Mouse (Mus musculus) forebrain, embryonic 15.5 days (tissue): ENCODE measurements around the gene Tbc1d7. TPM values are rescaled to one million over a fixed set of nuclear protein-coding genes. Genes with fewer than 3 reads are reported as not detected.

Experiments used
- ATAC-seq: fragments of 200-750 bp; cut with Nextera tagmentation; replicated peaks from 2 replicates; pipeline ENCODE4 v1.8.0; 2017; ENCODE audit warnings: mild to moderate bottlenecking, moderate TSS enrichment, moderate library complexity
- H3K27ac ChIP-seq: fragments of 300-500 bp; sonication (generic); replicated peaks from 2 replicates; pipeline ENCODE4 v1.5.1; 2015; ENCODE audit warnings: mild to moderate bottlenecking, inconsistent platforms
- H3K27me3 ChIP-seq: fragments of 300-500 bp; sonication (generic); 2 replicates; pipeline ENCODE4 v1.6.1; 2015; ENCODE audit warnings: inconsistent platforms
- H3K36me3 ChIP-seq: fragments of 300-500 bp; sonication (generic); 2 replicates; pipeline ENCODE4 v1.6.1; 2015; ENCODE audit warnings: mild to moderate bottlenecking, inconsistent platforms
- H3K4me1 ChIP-seq: fragments of 300-500 bp; sonication (generic); 2 replicates; pipeline ENCODE4 v1.6.1; 2015; ENCODE audit warnings: inconsistent platforms
- H3K4me2 ChIP-seq: fragments of 300-500 bp; sonication (generic); replicated peaks from 2 replicates; pipeline ENCODE4 v1.6.1; 2015; ENCODE audit warnings: mild to moderate bottlenecking, inconsistent platforms
- H3K4me3 ChIP-seq: fragments of 300-500 bp; sonication (generic); 2 replicates; pipeline ENCODE4 v1.5.1; 2015; ENCODE audit warnings: mild to moderate bottlenecking, inconsistent platforms
- H3K9ac ChIP-seq: fragments of 300-500 bp; sonication (generic); replicated peaks from 2 replicates; pipeline ENCODE4 v1.6.1; 2015; ENCODE audit warnings: mild to moderate bottlenecking, inconsistent platforms
- H3K9me3 ChIP-seq: fragments of 300-500 bp; sonication (generic); 2 replicates; pipeline ENCODE4 v1.6.1; 2016; ENCODE audit warnings: inconsistent platforms
- WGBS: fragments of 180-500 bp; shearing (Covaris S2); methylation state at CpG from one replicate; pipeline ENCODE4 v1.1.7; 2015; ENCODE audit warnings: mixed read lengths; 5-methylcytosine and 5-hydroxymethylcytosine counted together
- polyA plus RNA-seq: library from polyadenylated mRNA; unstranded; fragments of >200 nt; fragmentation: Nextera tagmentation; extraction: Ambion mirVana; gene quantifications from 2 replicates; pipeline ENCODE4 v1.2.1, GENCODE M21; 2015

The Tbc1d7 gene
- polyA plus RNA-seq, 1 experiment from 2014 or later = 79.9 TPM

DNA sequence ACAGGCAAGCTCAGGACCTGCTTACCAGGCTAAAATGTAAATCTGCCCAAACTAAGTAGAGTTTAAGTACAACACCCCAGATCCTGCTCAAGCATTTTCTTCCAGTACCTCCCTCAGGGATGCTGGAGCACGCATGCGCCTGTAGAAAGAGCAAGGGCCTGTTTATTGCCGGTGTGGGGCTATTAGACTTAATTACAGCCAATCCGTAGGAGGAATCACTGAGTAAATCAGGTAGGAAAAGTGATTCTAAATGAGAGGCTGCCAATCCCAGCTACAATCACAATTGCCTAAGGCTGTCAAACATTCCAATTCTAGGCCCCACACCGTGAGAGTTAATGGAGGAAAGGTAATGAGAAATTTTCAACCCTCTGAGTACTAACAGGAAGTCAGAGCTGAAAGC lies 13.0 kb downstream of the Tbc1d7 start:
- H3K4me2 ChIP-seq = no peak overlapping the region
- H3K27me3 ChIP-seq = no peaks in the 10 kb centered on the region
- no peak overlapping the region for H3K4me3 ChIP-seq
- no peak for ATAC-seq
- WGBS = 47% methylated on average over 5 of the region's 5 CpGs
- no peaks in the 10 kb centered on the region for H3K4me1 ChIP-seq
- H3K36me3 ChIP-seq = peaks cover 19% of the 10 kb centered on the region
- no peaks in the 10 kb centered on the region for H3K9me3 ChIP-seq
- H3K9ac ChIP-seq = no peak overlapping the region
- no peak overlapping the region for H3K27ac ChIP-seq

DNA sequence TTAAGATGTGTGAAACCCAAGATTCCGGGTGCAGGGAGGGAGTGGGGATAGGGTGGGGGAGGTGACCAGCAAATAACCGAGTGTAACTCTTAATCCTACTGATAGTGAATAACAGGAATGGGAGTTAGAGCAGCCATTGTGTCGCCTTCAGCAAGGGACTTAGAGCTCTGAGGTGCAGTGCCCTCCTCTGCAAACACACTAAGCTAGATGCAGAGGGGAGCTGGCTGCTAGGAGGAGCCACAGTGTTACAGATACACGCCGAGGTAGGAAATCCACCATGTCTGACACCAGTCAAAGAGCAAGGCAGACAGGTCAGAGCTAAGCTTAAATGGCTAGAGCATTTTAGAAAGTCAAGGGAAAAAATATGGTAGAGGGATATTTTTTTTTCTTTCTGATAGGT lies 13.9 kb downstream of the Tbc1d7 start:
- Histone ChIP-seq H3K36me3 (peaks cover 20% of the 10 kb centered on the region), H3K4me1 (no peaks in the 10 kb centered on the region), H3K4me3 (no peak overlapping the region), H3K4me2 (no peak overlapping the region), H3K9ac (no peak overlapping the region), H3K27me3 (no peaks in the 10 kb centered on the region), H3K27ac (no peak overlapping the region), H3K9me3 (no peaks in the 10 kb centered on the region)
- ATAC-seq = no peak
- 36% methylated on average over 5 of the region's 5 CpGs for WGBS

DNA sequence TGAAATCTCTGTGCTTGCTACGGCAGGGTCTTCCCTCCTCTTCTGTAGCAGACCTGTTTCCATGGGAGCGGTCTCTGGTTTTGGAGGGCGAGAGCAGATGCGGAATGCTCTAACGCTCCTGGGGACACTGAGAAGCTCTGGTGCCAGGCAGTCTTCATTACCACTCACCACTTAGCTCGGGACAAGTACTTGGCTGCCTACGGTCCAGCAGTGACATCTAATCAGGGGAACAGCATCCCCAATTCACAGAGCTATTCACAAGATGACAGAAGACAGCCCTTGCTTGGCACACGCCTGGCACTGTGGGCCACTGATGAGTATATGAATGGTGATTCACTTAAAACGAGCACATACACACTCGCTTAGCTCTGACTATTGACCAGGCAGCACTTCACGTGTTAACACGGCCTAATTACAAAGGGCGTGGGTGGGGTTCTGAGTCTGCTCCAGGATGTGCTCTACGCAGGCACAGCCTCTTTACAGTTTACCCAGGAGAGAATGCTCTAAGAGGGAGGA lies 19.2 kb downstream of the Tbc1d7 start:
- peaks cover 27% of the 10 kb centered on the region for H3K36me3 ChIP-seq
- H3K4me3 ChIP-seq = no peak overlapping the region
- WGBS = 85% methylated on average over 14 of the region's 14 CpGs
- no peaks in the 10 kb centered on the region for H3K4me1 ChIP-seq
- ATAC-seq = no peak
- H3K4me2 ChIP-seq = no peak overlapping the region
- no peaks in the 10 kb centered on the region for H3K27me3 ChIP-seq
- H3K9ac ChIP-seq = no peak overlapping the region
- no peaks in the 10 kb centered on the region for H3K9me3 ChIP-seq
- no peak overlapping the region for H3K27ac ChIP-seq

DNA sequence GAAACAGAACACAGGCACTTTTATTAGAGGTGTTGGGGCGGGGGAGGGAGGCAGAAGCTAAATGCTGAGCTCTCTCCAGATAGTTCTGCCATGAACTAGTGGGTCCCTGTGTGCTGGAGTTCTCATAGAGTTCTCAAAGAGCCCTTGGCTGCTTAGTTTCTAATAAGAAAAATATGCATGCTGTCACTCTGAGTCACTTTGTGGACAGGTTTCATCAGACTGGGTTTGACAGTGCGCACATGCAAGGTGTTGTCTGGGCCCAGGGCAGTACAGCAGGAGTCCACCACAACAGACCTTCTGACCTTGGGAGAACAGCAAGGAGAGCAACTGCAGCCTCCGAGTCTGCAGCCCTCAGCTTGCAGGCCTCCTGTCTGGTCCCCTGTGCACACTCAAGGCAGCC lies 21.6 kb downstream of the Tbc1d7 start:
- Histone ChIP-seq H3K36me3 (peaks cover 21% of the 10 kb centered on the region), H3K4me2 (no peak overlapping the region), H3K4me3 (no peak overlapping the region), H3K4me1 (no peaks in the 10 kb centered on the region), H3K9ac (no peak overlapping the region), H3K27ac (no peak overlapping the region), H3K27me3 (no peaks in the 10 kb centered on the region), H3K9me3 (no peaks in the 10 kb centered on the region)
- 84% methylated on average over 3 of the region's 3 CpGs for WGBS
- no peak for ATAC-seq

DNA sequence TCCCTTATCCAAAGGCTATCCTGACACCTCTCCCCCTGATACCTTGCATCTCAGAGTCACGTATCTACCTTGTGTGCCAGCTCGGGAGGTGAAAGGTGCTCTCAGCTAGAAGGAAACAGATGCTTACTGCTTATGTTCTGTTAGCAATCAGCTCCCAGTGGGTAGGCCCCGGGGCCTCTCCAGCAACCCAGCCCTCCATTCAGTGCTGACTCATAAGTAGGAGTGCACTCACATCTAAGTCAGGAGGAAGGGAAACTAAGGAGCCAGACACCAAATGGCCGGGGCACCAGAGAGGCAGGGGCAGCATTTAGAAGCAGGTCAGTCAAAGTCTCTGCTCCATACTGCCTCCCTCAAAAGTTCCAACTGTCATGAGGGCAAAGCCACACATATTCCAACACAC lies 22.6 kb downstream of the Tbc1d7 start:
- H3K27ac ChIP-seq = no peak overlapping the region
- H3K27me3 ChIP-seq = no peaks in the 10 kb centered on the region
- H3K36me3 ChIP-seq = peaks cover 12% of the 10 kb centered on the region
- WGBS = 87% methylated on average over 4 of the region's 4 CpGs
- ATAC-seq = 0 out of 2 replicates have a peak, but pooled peaks have one; percentile 13
- no peaks in the 10 kb centered on the region for H3K4me1 ChIP-seq
- no peaks in the 10 kb centered on the region for H3K9me3 ChIP-seq
- H3K4me3 ChIP-seq = no peak overlapping the region
- H3K9ac ChIP-seq = no peak overlapping the region
- no peak overlapping the region for H3K4me2 ChIP-seq

DNA sequence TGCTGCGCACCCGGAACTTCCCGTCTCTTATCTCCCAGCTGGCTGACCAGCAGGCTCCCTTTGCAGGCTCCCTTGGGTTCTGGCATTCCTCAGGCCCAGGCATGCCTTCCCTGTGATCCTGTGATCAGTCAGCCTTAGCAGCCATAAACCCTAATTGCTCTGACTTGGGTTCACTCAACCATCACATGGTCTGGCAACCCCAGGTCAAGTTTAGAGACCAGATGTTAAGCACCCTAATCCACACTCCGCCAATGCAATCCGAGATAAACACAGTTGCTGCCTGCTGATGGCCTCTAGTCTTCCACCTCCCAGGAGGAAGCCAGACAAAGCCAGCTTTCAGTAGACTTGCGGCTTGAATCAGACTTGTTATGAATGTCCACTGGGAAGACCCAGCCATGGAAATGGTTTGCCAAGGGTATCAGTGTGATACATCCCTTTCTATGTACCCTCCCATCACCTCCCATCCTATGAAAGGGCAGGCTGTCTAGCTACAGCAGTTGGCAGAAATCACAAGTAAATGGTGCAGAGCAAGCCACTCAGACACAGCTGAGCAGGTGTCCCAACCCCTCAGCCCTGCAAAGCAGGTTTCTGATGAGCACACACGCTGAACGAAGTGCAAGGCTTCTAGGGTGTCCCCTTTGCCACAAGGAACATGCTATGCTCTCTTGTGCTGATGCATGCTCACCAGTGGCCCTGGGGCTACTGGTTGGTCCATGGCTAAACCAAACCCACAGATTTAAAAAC lies 24.6 kb downstream of the Tbc1d7 start:
- H3K27ac ChIP-seq = no peak overlapping the region
- WGBS = 82% methylated on average over 8 of the region's 8 CpGs
- no peak overlapping the region for H3K4me3 ChIP-seq
- no peaks in the 10 kb centered on the region for H3K9me3 ChIP-seq
- H3K36me3 ChIP-seq = 0 out of 2 replicates have a peak, but pooled peaks cover 3% of the 10 kb centered on the region
- no peaks in the 10 kb centered on the region for H3K27me3 ChIP-seq
- ATAC-seq = no peak
- H3K4me1 ChIP-seq = no peaks in the 10 kb centered on the region
- H3K9ac ChIP-seq = no peak overlapping the region
- no peak overlapping the region for H3K4me2 ChIP-seq

DNA sequence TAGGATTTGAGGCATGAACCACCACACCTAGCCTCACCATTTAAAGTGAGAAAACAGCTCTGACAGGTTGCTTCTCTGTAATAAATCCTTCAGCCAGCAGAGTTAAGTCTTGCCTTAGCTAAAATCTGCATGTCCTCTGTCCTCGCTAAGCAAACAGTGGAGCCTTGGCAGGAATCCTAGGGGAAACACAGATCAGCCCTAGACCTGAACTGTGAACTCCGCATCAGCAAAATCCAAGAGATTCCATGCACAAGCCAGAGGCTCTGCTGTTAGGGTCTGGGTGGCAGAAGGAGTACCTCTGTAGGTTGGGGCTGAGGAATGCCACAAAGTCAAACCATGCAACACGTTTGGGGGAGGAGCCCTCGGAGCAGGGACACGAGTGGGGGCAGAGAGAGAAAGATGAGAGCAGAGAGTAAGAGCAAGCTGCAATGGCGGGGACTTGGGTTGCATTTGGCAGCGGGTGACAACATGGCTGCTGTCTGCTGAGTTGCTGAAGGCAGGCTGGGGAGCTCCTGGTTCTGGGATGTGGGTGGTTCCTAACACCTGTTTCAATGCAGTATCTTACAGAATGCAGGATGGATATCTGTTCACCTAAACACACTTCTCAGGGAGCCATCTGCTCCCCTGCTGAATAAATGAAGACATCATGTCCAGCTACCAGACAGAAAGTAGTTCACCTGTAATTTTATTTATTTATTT lies 26.4 kb downstream of the Tbc1d7 start:
- Histone ChIP-seq H3K4me2 (no peak overlapping the region), H3K4me3 (no peak overlapping the region), H3K9me3 (no peaks in the 10 kb centered on the region), H3K36me3 (no peaks in the 10 kb centered on the region), H3K4me1 (no peaks in the 10 kb centered on the region), H3K27ac (no peak overlapping the region), H3K27me3 (no peaks in the 10 kb centered on the region), H3K9ac (no peak overlapping the region)
- 80% methylated on average over 7 of the region's 7 CpGs for WGBS
- ATAC-seq = no peak

DNA sequence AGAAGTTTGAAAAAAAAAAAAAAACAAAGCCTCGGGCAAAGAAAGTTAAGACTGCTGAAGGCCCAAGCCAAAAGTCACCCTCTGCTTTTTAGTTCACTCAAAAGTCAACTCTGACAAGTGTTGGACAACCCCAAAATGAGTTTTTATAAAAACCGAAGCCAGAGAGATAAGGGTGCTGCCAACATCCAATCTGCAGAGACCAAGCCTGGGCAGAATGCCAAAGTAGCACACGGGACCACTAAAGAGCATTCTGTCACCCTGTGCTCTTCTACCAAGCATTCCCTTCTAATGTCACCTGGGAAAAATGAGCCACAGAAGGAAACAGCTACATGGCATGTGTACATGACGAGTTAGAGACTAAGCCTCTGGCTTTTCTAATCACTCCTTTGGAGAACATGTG lies 36.8 kb downstream of the Tbc1d7 start:
- H3K4me2 ChIP-seq = no peak overlapping the region
- 50% methylated on average over 4 of the region's 4 CpGs for WGBS
- no peak overlapping the region for H3K9ac ChIP-seq
- no peaks in the 10 kb centered on the region for H3K9me3 ChIP-seq
- H3K4me1 ChIP-seq = peaks cover 3% of the 10 kb centered on the region; the same call in 1 of the 2 replicates
- peaks cover 11% of the 10 kb centered on the region for H3K36me3 ChIP-seq
- no peak for ATAC-seq
- H3K27me3 ChIP-seq = no peaks in the 10 kb centered on the region
- no peak overlapping the region for H3K27ac ChIP-seq
- H3K4me3 ChIP-seq = no peak overlapping the region

DNA sequence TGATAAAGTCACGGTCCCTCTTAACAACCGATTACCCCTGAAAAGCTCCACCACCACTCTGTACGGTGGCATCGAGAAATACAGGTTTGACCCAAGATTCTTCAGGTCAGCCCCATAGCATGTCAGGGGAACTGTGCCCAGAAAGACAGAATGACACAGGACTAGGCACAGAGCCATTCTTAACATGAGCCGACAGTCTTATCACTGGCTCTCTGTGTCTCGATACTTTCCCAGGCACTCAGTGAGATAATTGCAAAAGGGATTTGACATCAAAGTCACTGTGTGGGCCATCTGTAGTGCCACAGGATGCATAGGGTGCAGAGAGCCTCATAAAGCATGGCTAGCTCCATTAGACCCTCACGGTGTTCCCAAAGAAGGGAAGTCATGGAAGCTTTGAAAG lies 37.9 kb downstream of the Tbc1d7 start:
- no peak overlapping the region for H3K9ac ChIP-seq
- no peak overlapping the region for H3K27ac ChIP-seq
- ATAC-seq = no peak
- H3K27me3 ChIP-seq = no peaks in the 10 kb centered on the region
- H3K4me2 ChIP-seq = no peak overlapping the region
- WGBS = 72% methylated on average over 7 of the region's 7 CpGs
- no peaks in the 10 kb centered on the region for H3K9me3 ChIP-seq
- H3K36me3 ChIP-seq = peaks cover 11% of the 10 kb centered on the region
- H3K4me3 ChIP-seq = no peak overlapping the region
- H3K4me1 ChIP-seq = peaks cover 7% of the 10 kb centered on the region; the same call in 1 of the 2 replicates

DNA sequence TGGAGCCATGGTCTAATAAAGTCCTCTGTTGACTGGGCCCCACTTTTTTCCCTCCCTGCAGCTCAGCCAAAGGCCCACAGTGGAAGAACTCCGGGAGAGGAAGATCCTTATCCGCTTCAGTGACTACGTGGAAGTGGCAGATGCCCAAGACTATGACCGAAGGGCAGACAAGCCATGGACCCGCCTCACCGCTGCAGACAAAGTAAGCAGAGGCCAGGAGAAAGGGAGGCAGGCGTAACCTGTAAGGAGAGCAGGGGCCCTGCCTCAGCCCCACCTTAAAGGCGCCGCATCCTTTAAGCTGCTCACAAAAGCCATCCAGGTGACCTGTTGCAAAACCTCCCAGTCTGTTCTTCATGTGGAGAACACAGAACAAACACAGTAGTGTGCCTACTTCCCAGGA lies 38.4 kb downstream of the Tbc1d7 start:
- Histone ChIP-seq H3K4me1 (peaks cover 7% of the 10 kb centered on the region; the same call in 1 of the 2 replicates), H3K27me3 (no peaks in the 10 kb centered on the region), H3K4me3 (no peak overlapping the region), H3K9me3 (no peaks in the 10 kb centered on the region), H3K36me3 (peaks cover 11% of the 10 kb centered on the region), H3K4me2 (no peak overlapping the region), H3K27ac (no peak overlapping the region), H3K9ac (no peak overlapping the region)
- WGBS = 67% methylated on average over 9 of the region's 9 CpGs
- no peak for ATAC-seq

DNA sequence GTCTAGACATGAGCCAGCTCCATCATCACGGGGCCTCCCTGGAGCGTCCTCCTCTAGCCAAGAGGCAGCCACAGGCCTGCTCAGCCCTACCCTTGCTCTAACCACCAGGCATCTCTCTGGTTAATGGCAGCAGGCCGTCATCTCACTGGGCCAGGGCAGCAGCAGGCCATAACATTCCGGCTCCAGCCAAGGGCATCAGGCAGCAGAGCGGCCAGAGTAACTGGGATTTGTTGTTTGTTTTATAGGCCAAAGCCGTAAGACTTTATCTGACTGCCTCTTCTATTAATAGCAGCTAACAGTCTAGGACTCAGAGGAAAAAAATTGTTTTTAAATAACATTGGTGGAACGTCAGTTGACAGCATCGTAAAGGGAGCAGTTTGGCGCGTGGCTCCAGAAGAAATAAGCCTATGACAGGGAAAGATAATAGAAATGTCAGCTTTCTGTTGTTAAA lies 39.5 kb downstream of the Tbc1d7 start:
- 82% methylated on average over 10 of the region's 10 CpGs for WGBS
- no peaks in the 10 kb centered on the region for H3K9me3 ChIP-seq
- no peak overlapping the region for H3K4me2 ChIP-seq
- H3K27me3 ChIP-seq = no peaks in the 10 kb centered on the region
- H3K9ac ChIP-seq = no peak overlapping the region
- peaks cover 7% of the 10 kb centered on the region; the same call in 1 of the 2 replicates for H3K4me1 ChIP-seq
- ATAC-seq = no peak
- H3K4me3 ChIP-seq = no peak overlapping the region
- H3K36me3 ChIP-seq = peaks cover 11% of the 10 kb centered on the region
- no peak overlapping the region for H3K27ac ChIP-seq

DNA sequence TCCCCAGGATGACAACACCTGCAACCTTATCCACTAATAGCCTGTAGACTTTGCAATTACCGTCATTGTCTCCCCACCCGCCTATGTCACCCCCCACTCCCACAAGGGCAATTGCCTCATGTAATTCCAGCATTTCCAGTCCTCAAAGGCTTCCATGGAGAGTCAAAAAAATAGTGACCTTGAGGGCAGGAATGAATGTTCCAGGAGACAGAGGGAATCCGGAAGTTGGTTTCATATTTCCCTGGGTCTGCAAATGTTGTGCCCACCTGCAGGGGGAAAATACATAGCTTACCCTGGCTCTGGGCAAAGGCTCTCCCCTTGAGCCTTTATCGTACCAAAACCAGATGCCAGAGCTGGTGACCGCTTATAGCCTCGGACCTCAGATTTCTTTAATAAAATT lies 41.1 kb downstream of the Tbc1d7 start:
- Histone ChIP-seq H3K9ac (no peak overlapping the region), H3K4me2 (no peak overlapping the region), H3K4me1 (peaks cover 7% of the 10 kb centered on the region; the same call in 1 of the 2 replicates), H3K27ac (no peak overlapping the region), H3K4me3 (no peak overlapping the region), H3K27me3 (no peaks in the 10 kb centered on the region), H3K9me3 (no peaks in the 10 kb centered on the region), H3K36me3 (0 out of 2 replicates have a peak, but pooled peaks cover 2% of the 10 kb centered on the region)
- ATAC-seq = no peak
- WGBS = 74% methylated on average over 6 of the region's 6 CpGs
